12 mouse cellular contexts compared by ENCODE assay signal in the genomic region with DNA sequence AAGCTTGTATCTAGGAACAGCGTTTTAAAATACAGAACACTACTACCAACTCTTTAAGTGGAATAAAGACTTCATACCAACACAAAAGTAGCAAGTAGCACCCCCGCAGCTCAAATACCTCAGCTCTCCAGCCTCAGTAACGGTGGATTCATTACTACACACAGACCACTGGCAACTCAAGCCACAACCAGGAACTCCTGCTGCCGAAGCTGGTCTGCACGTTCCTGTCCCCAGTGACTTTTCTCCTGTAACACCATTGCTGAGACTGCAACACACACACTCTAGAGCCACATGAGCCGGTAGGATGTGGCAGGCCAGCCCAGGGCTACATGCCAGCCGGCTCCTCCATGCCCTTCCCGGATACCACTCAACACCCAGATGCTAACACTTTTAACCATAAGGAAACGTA. TPM values are rescaled to one million over a fixed set of nuclear protein-coding genes. Genes with fewer than 3 reads are reported as not detected.
DNase-seq lines count a peak whose midpoint lies in the region; ATAC-seq and TF ChIP-seq lines count a peak whose summit lies in the region.
"Had no signal": no experiment of that assay in that cellular context is flagged by ENCODE, and none has a peak within 500 bp of the region (broad histone marks: within the 10 kb centered on the region; RNA-seq: fewer than 3 reads in every experiment).

No protein-coding gene starts in this region.

- ATAC-seq in frontal cortex, adult (ENCODE audit: low TSS enrichment): peak; percentile 81
- ATAC-seq: midbrain, embryonic 13.5 days had no signal

- 42% methylated on average over 9 of the region's 9 CpGs for WGBS in heart, adult 2 months
- 12% methylated on average over 9 of the region's 9 CpGs for WGBS in macrophage (ENCODE audit: missing documents)

- no peaks in the 10 kb centered on the region for H3K27me3 ChIP-seq in heart, adult 2 months (ENCODE audit: control insufficient read depth, insufficient read depth, low read length)
- H3K27me3 ChIP-seq: liver, embryonic 13.5 days; midbrain, embryonic 13.5 days had no signal

- H3K4me3 ChIP-seq in heart, adult 2 months: no peak overlapping the region; the same call in 1 of the 2 replicates
- H3K4me3 ChIP-seq in macrophage (ENCODE audit: inconsistent target): no peak overlapping the region
- H3K4me3 ChIP-seq: liver, embryonic 13.5 days; midbrain, embryonic 13.5 days had no signal

- intact Hi-C loops in heart, adult 2 months (cut with DNase I): no loop called here

- no peak for TF ChIP-seq POLR2A in heart, adult 2 months (IDR thresholded peaks at IDR 0.05; ENCODE audit: insufficient read depth, low read depth, low read length)

- peaks cover 6% of the 10 kb centered on the region for H3K4me1 ChIP-seq in heart, adult 2 months (ENCODE audit: control insufficient read depth, insufficient read depth, low read length)
- H3K4me1 ChIP-seq: midbrain, embryonic 13.5 days had no signal

- TF ChIP-seq EP300 in heart, adult 2 months (IDR thresholded peaks at IDR 0.05; ENCODE audit: insufficient read depth, low read depth, low read length): no peak

- peak overlapping the region; percentile 33 for H3K9ac ChIP-seq in heart, adult 2 months (ENCODE audit: low read depth, low read length)
- H3K9ac ChIP-seq: liver, embryonic 13.5 days; midbrain, embryonic 13.5 days had no signal

- H3K36me3 ChIP-seq in heart, adult 2 months (ENCODE audit: control insufficient read depth, insufficient read depth, low read length): no peaks in the 10 kb centered on the region
- H3K36me3 ChIP-seq in macrophage (ENCODE audit: inconsistent target): no peaks in the 10 kb centered on the region
- H3K36me3 ChIP-seq: liver, embryonic 13.5 days; midbrain, embryonic 13.5 days had no signal

- no peak for TF ChIP-seq CTCF in heart, adult 2 months (IDR thresholded peaks at IDR 0.05)

- peak overlapping the region; percentile 71 for H3K27ac ChIP-seq in heart, adult 2 months
- peak overlapping the region; percentile 22; the same call in 1 of the 2 replicates for H3K27ac ChIP-seq in macrophage
- H3K27ac ChIP-seq: midbrain, embryonic 13.5 days had no signal

- no peaks in the 10 kb centered on the region for H3K79me2 ChIP-seq in heart, adult 2 months (replicated peaks; ENCODE audit: control insufficient read depth, insufficient read depth, low read length)
- no peaks in the 10 kb centered on the region for H3K79me2 ChIP-seq in macrophage (ENCODE audit: inconsistent target)

- no peak for DNase-seq in frontal cortex, postnatal 10 days (ENCODE audit: low spot score in 2 of 2)
- DNase-seq in 416B (ENCODE audit: low read depth): peak; percentile 71
- peak; percentile 38 to 41 for DNase-seq in heart, adult 2 months
- no peak for DNase-seq in cerebellum, postnatal 10 days
- DNase-seq in frontal cortex, adult 2 months (ENCODE audit: extremely low spot score in 1 of 2, low spot score in 1 of 2): no peak
- DNase-seq in layer of hippocampus, postnatal 14 days (ENCODE audit: low spot score in 2 of 2): no peak
- DNase-seq: cerebellum, adult 11-12 months; liver, embryonic 13.5 days had no signal

RNA-seq across cellular contexts. Expression of a gene that starts 20.0 kb away (rescaled TPM):
- total RNA-seq in heart, adult 2 months (2021): 100 to 1,000 TPM in 1 of 2 experiments, 10 to 100 TPM in 1; 95.9 to 120 TPM
- 7.2 and 10.3 TPM in 2 replicates for polyA plus RNA-seq in heart, adult 2 months (2012; rRNA removed)
- 100 to 1,000 TPM in 23 of 26 experiments, 10 to 100 TPM in 3; 83.5 to 169 (median 135) TPM for total RNA-seq in macrophage (2018; cell fraction: chromatin; rRNA removed)
- 100 to 1,000 TPM; 109 to 212 (median 155) TPM for total RNA-seq in macrophage (2018; cell fraction: cytosol; rRNA removed)
- 100 to 1,000 TPM in 25 of 26 experiments, 10 to 100 TPM in 1; 76.3 to 324 (median 136) TPM for total RNA-seq in macrophage (2018; cell fraction: nucleus; rRNA removed)
- 124 to 407 TPM (median 295 TPM) in 3 replicates for polyA plus RNA-seq in macrophage (2018)
- 153 and 154 TPM in 2 replicates for polyA plus RNA-seq in frontal cortex, adult 2 months (2012; rRNA removed)
- total RNA-seq in layer of hippocampus, postnatal 14 days (2021): 100 to 1,000 TPM; 156 to 157 TPM

RNA-seq across cellular contexts. Expression of a gene that starts 46.9 kb away (rescaled TPM):
- not detected for total RNA-seq in heart, adult 2 months (2021)
- not detected in 2 replicates for polyA plus RNA-seq in heart, adult 2 months (2012; rRNA removed)
- total RNA-seq in macrophage (2018; cell fraction: chromatin; rRNA removed): not detected
- total RNA-seq in macrophage (2018; cell fraction: cytosol; rRNA removed): under 1 TPM in 1 of 26 experiments, not detected in 25; 0.44 TPM
- not detected for total RNA-seq in macrophage (2018; cell fraction: nucleus; rRNA removed)
- polyA plus RNA-seq in macrophage (2018): not detected in 3 replicates
- 0.38 and 0.54 TPM in 2 replicates for polyA plus RNA-seq in frontal cortex, adult 2 months (2012; rRNA removed)
- not detected for total RNA-seq in layer of hippocampus, postnatal 14 days (2021)
- polyA plus RNA-seq: liver, embryonic 13.5 days; midbrain, embryonic 13.5 days had no signal

RNA-seq across cellular contexts. Expression of a gene that starts 47.0 kb away (rescaled TPM):
- total RNA-seq in heart, adult 2 months (2021): not detected
- 0.12 and 0.18 TPM in 2 replicates for polyA plus RNA-seq in heart, adult 2 months (2012; rRNA removed)
- not detected for total RNA-seq in macrophage (2018; cell fraction: chromatin; rRNA removed)
- total RNA-seq in macrophage (2018; cell fraction: cytosol; rRNA removed): not detected
- not detected for total RNA-seq in macrophage (2018; cell fraction: nucleus; rRNA removed)
- polyA plus RNA-seq in macrophage (2018): not detected in 3 replicates
- not detected in 2 replicates for polyA plus RNA-seq in frontal cortex, adult 2 months (2012; rRNA removed)
- total RNA-seq in layer of hippocampus, postnatal 14 days (2021): not detected
- polyA plus RNA-seq: kidney, embryonic 16.5 days; liver, embryonic 13.5 days; midbrain, embryonic 13.5 days had no signal

Comparison
In these comparisons a context has a peak if more than half of its experiments do, and no peak if none do; other contexts are left out.
1. DNase-seq: peak in 416B (single experiment) and heart, adult 2 months (2 of 2); none in frontal cortex, postnatal 10 days (0 of 2), cerebellum, postnatal 10 days (0 of 2), frontal cortex, adult 2 months (0 of 2) and layer of hippocampus, postnatal 14 days (0 of 2).
2. RNA of a gene that starts 20.0 kb away (polyA plus RNA-seq): 124 to 407 TPM in macrophage and 153 to 154 TPM in frontal cortex, adult 2 months; 7.2 to 10.3 TPM in heart, adult 2 months; every median in the first group is over 10 times any median in the second.